Mouse (Mus musculus) thymus, postnatal 4 days (tissue): ENCODE data around the gene Slc25a38.
"Not testable (repeated sequence)": the region's sequence is repeated elsewhere in the genome, so short reads cannot be mapped to it uniquely, and the experiment has no call there.

Source experiments
- DNase-seq: peaks from one replicate; pipeline ENCODE4 v3.0.0; 2021

Slc25a38 gene

GRCm38 (mm10) chr9:120101165-120101564 lies 9.0 kb upstream of the Slc25a38 start:
- DNase-seq, result no peak

GRCm38 (mm10) chr9:120108953-120109352 lies 1.2 kb upstream of the Slc25a38 start:
- not testable (repeated sequence) for DNase-seq

- DNase-seq, result no peak
Observed at GRCm38 (mm10) chr9:120111156-120111945, 1.2 kb downstream of the Slc25a38 start.

- DNase-seq, result no peak
Observed at GRCm38 (mm10) chr9:120112472-120112871, 2.3 kb downstream of the Slc25a38 start.

- no peak for DNase-seq
Observed at GRCm38 (mm10) chr9:120113456-120113855, 3.3 kb downstream of the Slc25a38 start.

- no peak for DNase-seq
Observed at GRCm38 (mm10) chr9:120114051-120114788, 4.0 kb downstream of the Slc25a38 start.

GRCm38 (mm10) chr9:120114789-120115151 lies 4.6 kb downstream of the Slc25a38 start:
- no peak for DNase-seq

- DNase-seq, result no peak
Observed at GRCm38 (mm10) chr9:120115580-120115979, 5.4 kb downstream of the Slc25a38 start.

- DNase-seq, result no peak
Observed at GRCm38 (mm10) chr9:120116184-120116624, 6.0 kb downstream of the Slc25a38 start.

GRCm38 (mm10) chr9:120118212-120118611 lies 8.0 kb downstream of the Slc25a38 start:
- DNase-seq, result no peak

- no peak for DNase-seq
Observed at GRCm38 (mm10) chr9:120120503-120120902, 10.3 kb downstream of the Slc25a38 start.

GRCm38 (mm10) chr9:120126868-120127267 lies 16.7 kb downstream of the Slc25a38 start:
- DNase-seq, result no peak

- peak; percentile 96 for DNase-seq
Observed at GRCm38 (mm10) chr9:120127538-120128251, 17.5 kb downstream of the Slc25a38 start, which contains the start of gene Rpsa. Rpsa (plus strand) TSS chr9:120127689.

GRCm38 (mm10) chr9:120129276-120129675 lies 19.1 kb downstream of the Slc25a38 start:
- DNase-seq, result no peak

GRCm38 (mm10) chr9:120131784-120132288 lies 21.7 kb downstream of the Slc25a38 start:
- no peak for DNase-seq

GRCm38 (mm10) chr9:120132980-120133754 lies 23.0 kb downstream of the Slc25a38 start:
- DNase-seq, result no peak

- DNase-seq, result no peak
Observed at GRCm38 (mm10) chr9:120133755-120134475, 23.7 kb downstream of the Slc25a38 start.

GRCm38 (mm10) chr9:120134529-120135160 lies 24.5 kb downstream of the Slc25a38 start:
- DNase-seq, result no peak

GRCm38 (mm10) chr9:120135454-120135853 lies 25.3 kb downstream of the Slc25a38 start:
- DNase-seq, result no peak

- peak; percentile 88 for DNase-seq
Observed at GRCm38 (mm10) chr9:120140652-120141051, 30.5 kb downstream of the Slc25a38 start.

- DNase-seq, result no peak
Observed at GRCm38 (mm10) chr9:120144474-120144873, 34.3 kb downstream of the Slc25a38 start.
